Mouse (Mus musculus) layer of hippocampus, adult 2 months (tissue): ENCODE data around the gene Capn2. TPM values are rescaled to one million over a fixed set of nuclear protein-coding genes. Genes with fewer than 3 reads are reported as not detected.

Experiments used
- DNase-seq, 2 experiments: peaks; one replicate each; pipeline ENCODE4 v3.0.0; 2022; ENCODE audit warnings: low spot score in 2 of 2
- H3K27ac ChIP-seq: fragments of 200-600 bp; 2 replicates; pipeline ENCODE4 v1.8.1; 2022
- H3K4me3 ChIP-seq: fragments of 200-600 bp; 2 replicates; pipeline ENCODE4 v1.8.1; 2022; ENCODE audit warnings: mild to moderate bottlenecking
- CTCF ChIP-seq: fragments of 200-600 bp; conservative IDR thresholded peaks from 2 replicates; pipeline ENCODE4 v1.8.1; 2022; ENCODE audit warnings: antibody characterized with exemption, mild to moderate bottlenecking, moderate library complexity
- long read RNA-seq, 2 experiments: library from polyadenylated mRNA; stranded (forward); transcript quantifications; one replicate each; pipeline ENCODE4 v2.0.0; 2021; ENCODE audit warnings: borderline mapping rate in 2 of 2
- total RNA-seq, 2 experiments: library from RNA; stranded (reverse); gene quantifications; 2 replicates each; pipeline ENCODE4 v1.2.3; 2021

The Capn2 gene
- 10 to 100 TPM; 56.4 to 61.1 TPM for total RNA-seq
- long read RNA-seq, experiment 1, partial matches to known transcripts, result 7 of 60 reads
- long read RNA-seq, experiment 1, other reads (novel, unspliced or antisense), result 53 of 60 reads
- long read RNA-seq, experiment 2, partial matches to known transcripts, result 4 of 85 reads
- long read RNA-seq, experiment 2, other reads (novel, unspliced or antisense), result 81 of 85 reads

DNA sequence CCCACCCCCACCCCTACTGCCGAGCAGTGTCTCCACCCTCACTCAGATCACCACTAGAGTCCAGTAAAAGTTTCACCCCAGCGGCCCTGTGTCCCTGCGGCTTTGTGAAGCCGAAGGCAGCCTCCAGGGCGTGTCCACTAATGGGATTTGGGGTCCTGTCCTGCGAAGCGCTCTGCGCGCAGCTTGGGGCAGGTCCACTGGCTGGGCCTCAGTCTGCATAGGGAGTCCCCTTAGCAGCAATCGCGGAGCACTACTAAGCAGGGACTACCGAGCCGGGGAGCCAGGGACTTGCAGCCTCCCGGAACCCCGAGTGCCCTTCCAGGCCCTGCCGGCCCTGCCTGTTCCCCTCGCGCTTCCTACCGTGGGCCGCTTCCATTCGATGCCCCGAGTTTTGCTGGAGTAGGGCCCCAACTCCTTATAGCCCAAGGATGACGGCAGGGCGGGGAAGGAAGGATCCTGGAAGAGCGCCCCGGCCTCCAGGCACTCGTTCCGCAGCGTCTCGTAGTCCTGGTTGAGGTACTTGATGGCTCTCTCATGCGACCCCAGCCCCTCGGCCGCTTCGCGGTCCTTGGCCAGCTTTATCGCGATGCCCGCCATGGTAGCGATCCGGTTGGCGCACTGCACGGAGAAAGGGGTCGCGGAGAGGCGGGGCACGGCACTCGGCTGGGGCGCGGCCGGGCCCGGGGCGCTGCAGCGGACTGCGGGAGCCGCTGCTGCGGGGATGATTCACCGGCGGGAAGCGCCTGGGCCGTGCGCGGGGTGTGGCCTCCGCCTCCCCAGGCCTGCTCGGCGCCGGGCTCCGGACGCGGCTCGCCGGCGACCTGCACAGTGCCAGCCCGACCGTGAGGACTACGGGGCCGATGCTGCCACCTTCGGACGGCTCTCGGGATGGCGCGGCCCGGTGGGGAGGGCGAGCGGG, at the start of gene Capn2:
TSS of gene Capn2 (minus strand) at position 851 of the 919 bp plus-strand sequence.
- peak; percentile 66 to 80 for DNase-seq
- peak within 1 kb of the TSS; percentile 92 for H3K27ac ChIP-seq
- TF ChIP-seq CTCF, result peak; percentile 85

DNA sequence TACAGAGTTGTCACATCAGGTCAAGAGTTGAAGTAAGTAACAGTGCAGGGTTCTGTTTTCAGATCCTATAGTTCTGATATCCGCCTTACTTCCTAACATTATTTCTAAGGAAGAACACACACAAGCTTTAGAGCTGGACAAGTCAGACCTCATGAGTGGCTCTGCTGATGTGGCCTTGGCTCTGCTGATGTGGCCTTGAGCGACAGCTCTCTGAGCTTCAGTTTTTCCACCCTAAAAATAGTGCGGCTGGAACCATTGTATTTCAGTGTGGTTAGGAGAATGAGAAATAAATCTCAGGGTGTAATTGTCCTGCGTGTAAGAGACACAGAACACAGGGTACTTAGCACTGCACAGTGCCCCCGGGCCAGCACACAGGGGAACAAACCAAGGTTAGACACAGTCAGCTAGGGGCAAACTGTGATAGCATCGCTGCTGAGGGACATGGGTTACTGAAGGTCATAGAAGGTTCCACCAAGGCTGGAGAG, 48.0 kb upstream of the Capn2 start:
- no peak overlapping the region for H3K27ac ChIP-seq
- no peak for TF ChIP-seq CTCF
- no peak for DNase-seq
- no peak overlapping the region for H3K4me3 ChIP-seq

More for the DNA sequence above, at the start of gene Capn2:
- peak within 1 kb of the TSS; percentile 61 for H3K4me3 ChIP-seq

DNA sequence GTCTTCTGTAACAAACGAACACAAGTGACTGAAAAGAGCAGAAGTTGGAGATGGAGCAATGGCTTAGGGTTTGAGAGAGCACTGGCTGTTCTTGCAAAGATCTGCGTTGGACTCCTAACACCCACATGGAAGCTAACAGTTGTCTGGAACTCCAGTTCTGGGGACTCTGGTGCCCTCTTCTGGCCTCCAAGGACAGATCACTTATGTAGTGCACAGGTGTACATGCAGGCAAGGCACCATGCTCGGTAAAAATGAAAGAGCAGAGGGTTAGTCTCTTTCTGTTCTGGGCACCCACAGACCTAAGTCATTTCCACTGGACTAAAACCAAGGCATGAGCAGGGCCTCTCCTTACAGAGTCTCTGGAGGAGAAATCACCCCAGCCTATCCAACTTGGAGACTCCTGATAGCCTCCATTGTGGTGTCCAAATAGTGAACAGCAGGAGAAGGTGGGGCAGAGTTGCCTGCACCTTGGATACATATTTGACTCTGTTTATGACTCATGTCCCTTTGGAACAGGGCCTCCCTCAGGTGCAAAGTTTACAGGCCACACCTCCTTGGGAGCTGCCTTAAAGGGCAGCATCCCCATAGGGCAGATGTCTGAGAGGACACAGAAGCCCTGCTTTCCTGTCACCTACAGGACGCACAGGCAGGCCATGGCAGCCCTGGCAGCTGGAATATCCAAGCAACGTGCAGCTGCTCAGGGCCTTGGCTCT, 47.2 kb upstream of the Capn2 start, which contains the start of gene Capn8:
TSS of gene Capn8 (plus strand) at position 600 of the 713 bp plus-strand sequence.
- DNase-seq, result no peak
- Histone ChIP-seq H3K27ac (no peak within 1 kb of the TSS), H3K4me3 (no peak within 1 kb of the TSS)
- peak; percentile 50 for TF ChIP-seq CTCF

DNA sequence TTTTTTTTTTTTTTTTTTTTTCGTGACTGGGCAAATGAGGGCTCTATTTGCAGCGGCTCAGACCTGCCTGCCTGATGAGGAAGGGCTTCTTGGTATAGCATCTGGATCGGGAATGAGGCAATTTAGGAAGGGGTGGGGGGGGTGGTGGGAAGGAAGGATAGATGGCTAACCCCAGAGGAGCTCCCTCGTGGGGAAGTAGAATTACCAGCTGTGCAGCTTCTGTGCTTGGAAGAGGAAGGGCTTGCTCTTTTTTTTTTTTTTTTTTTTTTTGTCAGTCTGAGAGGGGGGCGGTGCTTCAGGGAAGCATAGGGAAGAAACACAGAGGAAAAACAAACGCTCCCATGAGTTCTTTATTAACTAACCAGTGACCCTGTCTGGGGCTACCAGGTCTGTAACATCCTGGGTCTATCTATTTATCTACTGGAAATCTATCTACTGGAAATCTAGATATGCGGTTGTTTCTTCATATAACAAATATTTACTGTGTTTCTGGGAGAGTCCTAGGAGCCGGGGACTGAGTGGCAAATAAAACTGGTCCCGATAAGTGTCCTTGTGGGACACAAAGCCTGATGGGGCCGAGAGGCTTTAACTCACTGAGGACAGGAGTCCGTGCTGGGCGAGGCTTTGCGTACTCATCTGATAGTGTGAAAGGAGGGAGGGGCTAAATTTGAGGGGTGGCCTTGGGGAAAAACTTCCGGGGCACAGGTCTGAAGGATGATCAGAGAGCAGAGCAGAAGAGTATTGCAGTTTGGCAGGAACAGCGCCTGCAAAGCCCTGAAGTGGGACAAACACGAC, 45.4 kb upstream of the Capn2 start:
- no peak for TF ChIP-seq CTCF
- Histone ChIP-seq H3K27ac (no peak overlapping the region), H3K4me3 (no peak overlapping the region)
- no peak for DNase-seq

DNA sequence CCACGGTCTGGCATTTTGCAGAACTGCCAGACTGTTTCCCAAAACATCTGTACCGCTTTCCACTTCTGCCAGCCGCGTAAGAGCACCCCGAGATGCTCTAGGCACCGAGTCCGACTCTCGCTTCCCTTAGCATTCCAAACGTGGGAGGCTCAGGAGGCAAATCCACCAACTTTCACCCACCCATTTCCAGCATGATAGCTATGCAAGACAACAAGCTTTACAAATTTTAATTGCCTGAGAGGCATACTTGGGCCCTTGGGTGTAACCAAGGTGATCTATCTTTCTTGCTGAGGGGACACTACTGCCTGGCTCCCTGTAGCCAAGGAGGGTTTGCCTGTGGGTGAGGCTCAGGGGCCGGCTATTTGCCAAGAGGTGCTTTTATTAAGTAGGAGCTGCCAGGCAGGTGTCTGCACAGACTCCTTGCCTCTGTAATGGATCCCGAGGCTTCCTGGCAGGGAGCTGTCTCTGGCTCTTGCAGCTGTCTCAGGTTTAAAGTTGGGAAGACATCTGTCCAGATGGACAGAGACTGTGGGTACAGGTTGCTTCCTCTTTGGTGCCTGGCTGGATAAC, 44.6 kb upstream of the Capn2 start:
- Histone ChIP-seq H3K27ac (no peak overlapping the region), H3K4me3 (no peak overlapping the region)
- TF ChIP-seq CTCF, result no peak
- DNase-seq, result no peak

DNA sequence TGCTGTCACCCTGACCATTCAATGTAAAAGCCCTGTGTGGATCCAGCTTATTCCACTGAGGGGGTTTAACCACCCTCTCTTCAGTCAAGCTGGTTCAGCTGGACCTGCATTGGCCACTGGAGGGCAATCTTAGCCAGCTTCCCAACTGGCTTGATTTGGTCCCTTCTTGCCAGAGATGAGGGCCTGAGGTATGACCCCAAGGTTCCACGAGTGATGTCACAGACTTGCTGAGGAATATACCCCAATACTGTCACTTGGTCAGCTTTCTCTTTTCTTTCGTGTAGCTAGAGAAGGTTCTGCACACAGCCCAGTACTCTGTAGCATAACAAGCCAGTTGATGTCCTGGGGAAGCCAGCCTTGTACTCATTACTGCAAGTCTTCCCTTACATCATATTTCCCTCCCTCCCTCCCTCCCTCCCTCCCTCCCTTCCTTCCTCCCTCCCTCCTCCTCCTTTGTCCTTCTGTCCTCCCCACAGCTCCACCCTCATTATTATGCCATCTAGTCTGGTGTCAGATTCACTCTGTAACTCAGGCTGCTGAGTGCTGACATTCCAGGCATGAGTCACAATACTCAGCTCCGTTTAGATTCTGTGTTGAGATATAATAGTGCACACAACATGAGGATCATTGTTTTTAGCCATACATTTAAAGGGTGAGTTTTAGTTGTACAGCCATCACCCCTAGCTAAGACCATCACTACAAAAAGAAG, 43.1 kb upstream of the Capn2 start:
- peak; percentile 91 for TF ChIP-seq CTCF
- peak; percentile 39 to 62 for DNase-seq
- H3K4me3 ChIP-seq, result no peak overlapping the region
- no peak overlapping the region for H3K27ac ChIP-seq

DNA sequence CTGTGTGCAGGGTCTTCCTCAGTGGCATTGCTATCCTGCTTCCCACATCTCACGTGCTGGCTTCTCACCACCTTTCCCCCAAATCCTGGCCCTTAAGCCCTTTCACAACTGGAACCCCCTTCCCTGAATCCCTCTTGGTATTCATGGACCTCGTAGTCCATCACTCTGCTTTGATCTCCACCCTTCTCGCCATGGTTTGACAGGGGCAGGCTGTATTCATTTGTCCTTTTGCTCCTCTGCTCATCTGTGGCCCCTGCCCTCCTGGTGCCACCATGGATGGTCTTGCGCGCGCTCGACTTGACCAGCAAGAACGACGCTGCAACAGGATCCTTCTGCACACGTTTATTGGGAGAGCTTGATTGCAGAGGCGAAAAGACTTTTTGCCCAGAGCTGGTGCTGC, 42.1 kb upstream of the Capn2 start:
- no peak for DNase-seq
- no peak for TF ChIP-seq CTCF
- Histone ChIP-seq H3K4me3 (no peak overlapping the region), H3K27ac (no peak overlapping the region)

DNA sequence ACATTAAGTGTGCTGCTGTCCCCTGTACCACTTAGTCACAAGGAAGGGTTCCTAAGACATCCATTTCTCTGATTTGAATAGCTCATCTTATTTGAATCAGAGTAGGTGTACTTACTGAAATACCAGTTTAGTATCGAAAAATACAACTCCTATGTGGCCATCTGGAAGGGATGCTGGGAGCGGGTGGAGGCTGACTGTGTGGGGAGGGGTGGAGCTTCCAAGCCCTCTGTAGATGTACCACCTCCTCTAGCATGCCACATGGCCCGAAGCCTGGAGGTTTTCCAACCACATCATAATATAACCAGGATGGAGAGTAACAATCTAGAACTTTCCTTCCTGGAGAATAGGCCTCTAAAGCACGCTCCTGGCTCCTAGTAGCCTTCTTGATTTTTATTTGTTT, 40.9 kb upstream of the Capn2 start:
- Histone ChIP-seq H3K27ac (no peak overlapping the region), H3K4me3 (no peak overlapping the region)
- DNase-seq, result peak; percentile 27 to 47
- TF ChIP-seq CTCF, result no peak

DNA sequence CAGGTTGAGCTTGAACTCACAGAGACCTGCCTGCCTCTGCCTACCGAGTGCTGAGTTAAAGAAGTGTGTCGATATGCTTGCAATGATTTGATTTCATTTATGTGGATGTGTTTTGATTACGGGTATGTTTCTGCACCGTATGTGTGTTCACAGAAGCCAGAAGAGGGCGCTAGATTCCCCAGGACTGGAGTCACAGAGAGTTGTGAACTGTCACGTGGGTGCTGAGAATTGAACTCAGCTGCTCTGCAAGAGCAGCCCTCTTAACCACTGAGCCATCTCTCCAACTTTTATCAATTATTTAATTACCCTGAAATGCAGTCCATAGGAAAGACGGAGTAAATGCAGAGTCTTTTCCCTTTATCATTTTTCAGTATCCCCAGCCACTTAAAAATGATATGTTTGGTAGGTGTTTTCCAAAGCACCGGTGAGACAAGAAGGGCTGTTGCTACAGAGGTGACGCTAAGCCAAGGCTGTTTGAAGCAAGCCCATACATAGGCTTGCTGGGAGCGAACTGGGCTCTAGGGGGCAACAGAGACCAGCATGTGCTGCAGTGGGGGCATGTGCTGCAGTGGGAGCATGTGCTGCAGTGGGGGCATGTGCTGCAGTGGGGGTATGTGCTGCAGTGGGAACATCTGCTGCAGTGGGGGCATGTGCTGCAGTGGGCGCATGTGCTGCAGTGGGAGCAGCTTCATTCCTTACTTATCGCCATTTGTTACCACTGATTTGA, 36.4 kb upstream of the Capn2 start:
- H3K27ac ChIP-seq, result no peak overlapping the region
- TF ChIP-seq CTCF, result peak; percentile 80

DNA sequence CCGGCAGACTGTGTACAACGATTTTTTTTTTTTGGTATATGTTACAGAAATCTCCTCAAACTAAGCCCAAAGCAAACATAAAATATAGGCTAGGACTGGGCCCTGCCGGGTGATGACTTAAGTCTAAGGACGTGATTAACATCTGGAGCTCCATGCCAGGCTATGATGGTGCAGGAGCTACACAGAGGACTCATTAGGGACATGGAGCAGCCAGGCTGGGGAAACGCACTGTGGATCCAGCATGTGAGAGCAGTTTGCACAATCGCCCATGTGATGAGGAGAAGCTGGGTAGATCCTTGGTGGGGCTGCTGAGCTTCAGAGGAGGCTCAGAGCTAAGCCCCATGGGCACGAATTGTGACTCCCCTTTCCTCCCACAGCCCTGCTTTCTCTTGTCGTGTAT, 33.4 kb upstream of the Capn2 start:
- no peak overlapping the region for H3K4me3 ChIP-seq
- DNase-seq, result no peak
- H3K27ac ChIP-seq, result no peak overlapping the region
- TF ChIP-seq CTCF, result no peak

More for the DNA sequence above, 36.4 kb upstream of the Capn2 start:
- DNase-seq, result peak; percentile 35 to 65
- H3K4me3 ChIP-seq, result no peak overlapping the region

DNA sequence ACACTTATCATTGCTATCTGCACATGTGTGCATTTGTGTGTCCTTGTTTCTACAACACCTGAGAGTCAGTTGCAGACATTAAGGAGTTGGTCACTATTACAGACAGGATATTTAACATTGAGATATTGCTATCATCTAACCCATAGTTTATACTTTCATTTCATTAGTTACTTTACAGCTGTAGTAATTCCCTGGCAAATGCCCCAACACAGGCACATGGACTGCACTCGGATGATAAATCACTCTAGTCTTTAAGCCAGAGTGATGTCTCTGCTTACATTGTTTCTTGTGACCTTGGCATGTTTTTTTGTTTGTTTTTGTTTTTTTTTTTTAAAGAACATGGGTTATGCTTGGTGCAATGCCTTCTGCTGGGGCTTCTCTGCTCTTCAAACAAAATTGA, 26.5 kb upstream of the Capn2 start:
- Histone ChIP-seq H3K27ac (no peak overlapping the region), H3K4me3 (no peak overlapping the region)
- no peak for DNase-seq
- no peak for TF ChIP-seq CTCF
